Mouse (Mus musculus) stomach, embryonic 16.5 days (tissue): ENCODE measurements at regions not wholly inside any gene's neighbourhood (a gene's known extent, or its start where the extent isn't known, plus 50 kb on each side); places are given as distances from the start of the nearest gene placed in this dataset.
A peak's percentile ranks its signal among the peaks of the same experiment; 100 is the strongest.

Experiments
- ATAC-seq: fragments of 200-750 bp; cut with Nextera tagmentation; 2 replicates; pipeline ENCODE4 v1.8.0; 2017; ENCODE audit warnings: moderate number of reproducible peaks, moderate TSS enrichment; ENCODE audit not compliant: insufficient read depth, low FRiP score
- H3K27ac ChIP-seq: fragments of 300-500 bp; sonication (generic); 2 replicates; pipeline ENCODE4 v1.5.1; 2014; ENCODE audit warnings: low read length
- H3K27me3 ChIP-seq: fragments of 300-500 bp; sonication (generic); 2 replicates; pipeline ENCODE4 v1.6.1; 2014; ENCODE audit warnings: low read length, control low read depth, mixed read lengths; ENCODE audit not compliant: control insufficient read depth, insufficient read depth
- H3K36me3 ChIP-seq: fragments of 300-500 bp; sonication (generic); 2 replicates; pipeline ENCODE4 v1.6.1; 2014; ENCODE audit warnings: low read length; ENCODE audit not compliant: control insufficient read depth, insufficient read depth
- H3K4me1 ChIP-seq: fragments of 300-500 bp; sonication (generic); 2 replicates; pipeline ENCODE4 v1.6.1; 2014; ENCODE audit warnings: low read length, control low read depth, mixed read lengths; ENCODE audit not compliant: control insufficient read depth, insufficient read depth
- H3K4me2 ChIP-seq: fragments of 300-500 bp; sonication (generic); 2 replicates; pipeline ENCODE4 v1.6.1; 2014; ENCODE audit warnings: low read depth, low read length, mixed read lengths
- H3K4me3 ChIP-seq: fragments of 300-500 bp; sonication (generic); replicated peaks from 2 replicates; pipeline ENCODE4 v1.5.1; 2014; ENCODE audit warnings: mild to moderate bottlenecking, low read length
- H3K9ac ChIP-seq: fragments of 300-500 bp; sonication (generic); 2 replicates; pipeline ENCODE4 v1.6.1; 2014; ENCODE audit warnings: low read length
- H3K9me3 ChIP-seq: fragments of 300-500 bp; sonication (generic); replicated peaks from 2 replicates; pipeline ENCODE4 v1.6.1; 2016; ENCODE audit warnings: low read length, control low read depth; ENCODE audit not compliant: control insufficient read depth
- WGBS: fragments of 180-500 bp; shearing (Covaris S2); extraction: QIAGEN DNeasy Blood & Tissue Kit; methylation state at CpG from one replicate; pipeline ENCODE4 v1.1.7; 2014; 5-methylcytosine and 5-hydroxymethylcytosine counted together

DNA sequence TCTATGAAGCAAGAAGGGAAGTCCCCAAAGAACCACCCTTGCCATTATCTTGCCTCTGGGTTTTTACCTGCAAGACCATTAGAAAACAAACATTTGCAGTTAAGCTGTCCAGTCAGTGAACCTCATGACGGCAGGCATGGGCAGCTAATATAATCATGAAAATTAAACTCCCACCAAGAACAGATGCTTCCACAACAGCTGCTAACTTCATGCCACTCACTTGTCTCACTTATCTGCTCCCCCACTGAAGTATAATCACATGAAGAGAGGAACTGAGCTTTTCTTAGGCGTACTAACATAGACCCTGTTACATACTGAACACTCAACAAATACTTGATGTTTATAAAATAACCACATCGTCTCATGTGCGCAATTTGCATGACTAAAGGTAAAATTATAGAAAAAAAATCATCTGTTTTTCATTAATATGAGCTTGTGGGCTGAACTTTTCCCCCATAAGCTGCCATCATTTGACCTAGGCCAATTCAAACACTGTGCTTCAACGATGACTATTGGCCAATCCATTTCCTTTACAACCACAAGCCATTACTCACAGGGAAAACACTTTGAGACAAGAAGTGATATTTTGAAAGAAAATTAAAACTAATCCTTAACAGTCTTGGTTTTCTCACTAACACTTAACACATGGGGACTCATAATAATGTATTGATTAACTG, 267.1 kb downstream of the Nuf2 start:
- H3K27ac ChIP-seq = no peak overlapping the region
- no peaks in the 10 kb centered on the region for H3K27me3 ChIP-seq
- H3K4me1 ChIP-seq = no peaks in the 10 kb centered on the region
- no peak overlapping the region for H3K4me3 ChIP-seq
- no peak overlapping the region for H3K4me2 ChIP-seq
- H3K9me3 ChIP-seq = no peaks in the 10 kb centered on the region
- H3K36me3 ChIP-seq = no peaks in the 10 kb centered on the region
- H3K9ac ChIP-seq = no peak overlapping the region
- no peak for ATAC-seq
- 78% methylated on average over 5 of the region's 5 CpGs for WGBS

DNA sequence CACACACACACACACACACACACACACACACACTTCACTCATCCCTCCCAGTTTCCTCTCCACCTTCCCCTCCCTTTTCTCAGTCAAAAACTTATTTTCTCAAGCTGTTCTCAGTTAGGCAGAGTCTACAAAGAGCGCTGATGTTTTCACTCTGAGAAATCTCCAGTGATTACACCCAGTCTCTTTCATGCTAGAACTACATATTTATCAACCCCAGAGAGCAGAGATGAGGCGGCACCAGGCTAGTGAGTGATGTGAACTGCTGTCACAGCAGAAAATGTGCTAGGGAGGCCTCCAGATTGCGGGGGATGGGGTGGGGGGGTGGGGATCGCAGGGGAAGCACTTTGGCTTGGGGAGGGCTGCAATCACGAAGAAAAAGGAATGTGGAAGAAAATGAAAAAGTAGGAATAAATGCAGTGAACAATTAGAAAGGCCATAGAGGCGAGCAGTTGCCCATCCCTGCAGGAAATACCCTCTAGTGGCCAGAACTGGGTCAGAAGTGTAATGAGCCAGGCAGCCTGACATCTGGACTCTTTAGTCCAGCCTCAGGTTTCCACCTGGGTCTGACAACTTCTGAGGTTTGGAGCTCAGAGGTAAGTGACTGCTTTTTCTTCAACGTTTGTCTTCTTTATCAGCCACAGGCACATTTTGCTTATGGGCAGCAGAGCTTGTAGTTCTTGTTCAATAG, 276.9 kb downstream of the Nuf2 start:
- no peak overlapping the region for H3K4me2 ChIP-seq
- ATAC-seq = no peak

DNA sequence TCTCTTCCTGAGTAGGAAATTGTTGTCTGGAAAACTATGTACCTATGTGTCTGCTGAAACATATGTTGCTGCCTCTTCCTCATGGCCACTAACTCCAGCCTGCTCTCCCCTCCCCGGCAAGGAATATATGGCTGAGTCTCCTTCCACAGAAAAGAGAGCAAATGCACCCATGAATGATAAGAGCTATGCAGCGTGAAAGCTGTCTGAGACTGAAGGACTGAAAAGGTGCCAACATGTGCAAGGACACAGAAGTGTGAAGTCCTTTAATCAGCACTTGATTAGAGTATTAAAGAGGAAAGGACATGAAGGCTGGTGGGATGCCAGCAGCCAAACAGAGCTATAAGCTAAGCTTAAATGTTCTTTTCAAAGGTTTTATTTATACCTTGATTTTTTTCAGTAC, 279.1 kb downstream of the Nuf2 start:
- Histone ChIP-seq H3K9me3 (no peaks in the 10 kb centered on the region), H3K36me3 (no peaks in the 10 kb centered on the region), H3K4me3 (no peak overlapping the region), H3K27me3 (no peaks in the 10 kb centered on the region), H3K4me2 (no peak overlapping the region), H3K9ac (no peak overlapping the region), H3K27ac (no peak overlapping the region), H3K4me1 (no peaks in the 10 kb centered on the region)
- WGBS = 67% methylated on average over 2 of the region's 2 CpGs
- ATAC-seq = no peak

More for the DNA sequence above, 276.9 kb downstream of the Nuf2 start:
- H3K9ac ChIP-seq = no peak overlapping the region
- no peaks in the 10 kb centered on the region for H3K27me3 ChIP-seq
- H3K36me3 ChIP-seq = no peaks in the 10 kb centered on the region
- H3K27ac ChIP-seq = no peak overlapping the region
- no peaks in the 10 kb centered on the region for H3K9me3 ChIP-seq
- no peaks in the 10 kb centered on the region for H3K4me1 ChIP-seq
- 33% methylated on average over 7 of the region's 7 CpGs for WGBS
- H3K4me3 ChIP-seq = no peak overlapping the region

DNA sequence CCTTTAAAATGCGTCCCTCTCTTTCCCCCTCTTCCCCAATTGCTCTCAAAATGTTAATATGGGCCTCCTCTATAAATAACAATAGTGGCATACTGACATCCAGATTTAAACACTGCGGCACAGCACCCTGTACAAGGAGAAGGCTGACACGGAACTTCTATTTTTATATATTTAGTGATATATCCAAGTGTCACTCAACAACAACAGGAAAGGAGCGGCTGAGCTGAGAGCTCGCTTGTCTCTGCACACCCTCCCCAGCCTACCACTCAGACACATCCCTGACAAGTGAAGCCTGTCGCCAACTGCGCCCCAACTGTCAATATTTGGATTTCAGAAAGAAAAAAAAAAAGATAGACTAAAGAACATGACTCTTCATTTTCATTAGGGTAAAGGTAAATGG, 282.2 kb downstream of the Nuf2 start:
- H3K27ac ChIP-seq = no peak overlapping the region
- no peak overlapping the region for H3K9ac ChIP-seq
- no peak for ATAC-seq
- no peaks in the 10 kb centered on the region for H3K9me3 ChIP-seq
- no peaks in the 10 kb centered on the region for H3K27me3 ChIP-seq
- no peak overlapping the region for H3K4me2 ChIP-seq
- H3K36me3 ChIP-seq = no peaks in the 10 kb centered on the region
- no peaks in the 10 kb centered on the region for H3K4me1 ChIP-seq
- WGBS = 72% methylated on average over 7 of the region's 7 CpGs
- no peak overlapping the region for H3K4me3 ChIP-seq

DNA sequence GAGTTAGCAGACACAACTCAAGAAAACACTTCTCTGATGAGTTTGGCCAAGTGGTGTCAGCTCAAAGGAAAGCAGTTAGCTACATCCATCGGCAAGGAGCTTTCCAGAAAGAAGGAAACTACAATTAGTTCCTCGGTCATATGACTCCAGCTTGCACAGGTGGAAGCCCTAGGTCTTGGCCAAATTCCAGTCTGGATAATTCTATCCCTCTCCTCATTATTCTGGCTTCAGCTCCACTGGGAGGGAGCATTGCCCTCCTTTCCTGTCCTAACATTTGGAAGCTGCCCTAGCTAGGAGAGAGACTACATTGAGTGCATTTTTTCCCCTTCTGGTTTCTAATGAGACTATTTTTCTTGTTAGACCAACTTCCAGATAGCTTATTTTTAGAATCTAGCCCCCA, 290.9 kb downstream of the Nuf2 start:
- 0 out of 2 replicates have a peak, but pooled peaks cover 4% of the 10 kb centered on the region for H3K27me3 ChIP-seq
- no peaks in the 10 kb centered on the region for H3K36me3 ChIP-seq
- no peak for ATAC-seq
- H3K27ac ChIP-seq = no peak overlapping the region
- 65% methylated on average over 2 of the region's 2 CpGs for WGBS
- H3K4me1 ChIP-seq = no peaks in the 10 kb centered on the region
- no peak overlapping the region for H3K4me3 ChIP-seq
- H3K9me3 ChIP-seq = no peaks in the 10 kb centered on the region
- H3K4me2 ChIP-seq = no peak overlapping the region
- H3K9ac ChIP-seq = no peak overlapping the region

DNA sequence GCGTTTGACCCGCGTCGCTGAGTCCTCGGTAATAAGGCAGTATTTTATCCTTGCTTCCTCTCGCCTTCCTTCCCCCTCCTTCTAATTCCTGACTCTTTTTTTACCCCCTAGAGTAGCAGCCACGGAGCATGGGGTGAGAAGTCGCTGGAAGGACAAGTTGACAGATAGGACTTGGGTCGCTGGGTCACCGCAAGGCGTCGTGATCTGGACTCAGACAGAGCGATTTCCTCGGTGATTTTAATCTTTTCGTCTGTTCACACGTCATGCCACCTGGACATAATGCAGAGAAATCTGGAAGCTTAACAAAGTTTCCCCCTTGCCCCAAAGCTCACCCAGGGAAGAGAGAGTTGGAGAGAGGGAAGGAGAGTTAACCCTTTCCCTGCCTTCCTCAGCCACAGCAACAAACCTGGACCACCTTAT, 292.6 kb downstream of the Nuf2 start:
- Histone ChIP-seq H3K9me3 (no peaks in the 10 kb centered on the region), H3K27me3 (0 out of 2 replicates have a peak, but pooled peaks cover 4% of the 10 kb centered on the region), H3K36me3 (no peaks in the 10 kb centered on the region), H3K4me2 (peak overlapping the region; percentile 18; the same call in 1 of the 2 replicates), H3K27ac (no peak overlapping the region), H3K9ac (no peak overlapping the region), H3K4me3 (no peak overlapping the region), H3K4me1 (no peaks in the 10 kb centered on the region)
- ATAC-seq = no peak
- 4% methylated on average over 16 of the region's 16 CpGs for whole genome bisulfite sequencing

DNA sequence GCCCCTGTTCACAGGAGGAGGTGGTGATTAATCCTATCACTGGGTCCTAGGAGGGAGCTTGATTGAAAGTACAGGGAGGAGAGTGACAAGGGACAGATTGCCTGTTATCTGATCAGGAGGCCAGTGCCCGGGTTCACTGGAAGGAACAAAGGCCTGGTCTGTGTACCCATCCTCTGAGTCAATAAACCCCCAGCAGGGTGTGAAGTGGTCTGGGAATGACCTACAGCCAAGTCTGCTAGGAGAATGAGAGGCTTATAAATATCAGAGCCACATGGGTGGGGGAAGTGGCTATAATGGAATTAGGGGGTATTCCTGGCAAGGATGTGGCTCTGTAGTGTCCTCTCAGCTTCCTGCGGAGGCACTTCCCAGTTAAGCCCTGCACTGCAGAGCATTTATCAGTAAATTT, 296.0 kb downstream of the Nuf2 start:
- Histone ChIP-seq H3K9ac (no peak overlapping the region), H3K4me2 (no peak overlapping the region), H3K4me3 (no peak overlapping the region), H3K27ac (no peak overlapping the region), H3K4me1 (no peaks in the 10 kb centered on the region), H3K27me3 (0 out of 2 replicates have a peak, but pooled peaks cover 4% of the 10 kb centered on the region), H3K36me3 (no peaks in the 10 kb centered on the region), H3K9me3 (no peaks in the 10 kb centered on the region)
- WGBS = 45% methylated on average over 2 of the region's 2 CpGs
- peak; percentile 17; the same call in 1 of the 2 replicates for ATAC-seq

DNA sequence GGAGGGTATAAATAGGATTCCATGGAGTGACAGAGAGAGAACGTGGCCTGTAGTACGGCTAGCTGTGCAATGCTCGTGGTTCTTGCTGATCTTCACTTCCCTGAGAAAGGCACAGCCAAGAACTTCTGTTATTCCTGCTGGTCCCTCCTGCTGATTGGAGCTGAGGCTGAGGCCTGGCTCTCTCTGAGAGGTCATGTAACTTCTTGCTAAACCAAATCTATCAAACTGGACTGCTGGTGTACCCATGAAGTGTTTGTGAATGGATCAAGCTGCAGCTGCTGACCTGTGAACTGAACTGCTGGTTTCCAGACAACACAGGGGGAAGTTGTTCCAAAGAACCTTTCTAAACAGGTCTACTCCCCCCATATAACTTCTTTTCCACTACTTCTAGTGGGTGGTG, 297.9 kb downstream of the Nuf2 start:
- Histone ChIP-seq H3K9me3 (no peaks in the 10 kb centered on the region), H3K27ac (no peak overlapping the region), H3K36me3 (no peaks in the 10 kb centered on the region), H3K27me3 (0 out of 2 replicates have a peak, but pooled peaks cover 4% of the 10 kb centered on the region), H3K4me3 (no peak overlapping the region), H3K4me1 (no peaks in the 10 kb centered on the region), H3K9ac (no peak overlapping the region), H3K4me2 (no peak overlapping the region)
- ATAC-seq = no peak
- 64% methylated on average over 3 of the region's 3 CpGs for WGBS

DNA sequence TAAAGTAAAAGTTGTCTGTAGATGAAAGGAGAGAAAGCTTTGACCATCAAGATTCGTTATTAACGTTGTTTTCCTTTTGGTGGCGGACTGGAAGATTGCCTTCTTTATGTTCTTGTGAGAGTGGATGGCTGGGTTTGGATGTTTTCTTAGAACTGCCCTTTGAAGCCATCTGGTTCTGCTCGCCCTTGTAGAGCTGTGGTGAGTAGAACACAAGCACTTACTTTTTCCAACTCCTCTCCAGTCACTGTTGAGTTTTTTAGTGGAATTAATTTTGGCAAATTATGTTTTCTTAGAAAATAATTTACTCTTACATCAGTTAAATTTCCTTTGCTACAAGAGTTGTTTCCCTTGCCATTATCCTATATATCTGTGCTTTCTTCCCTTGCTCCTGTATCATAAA, 301.2 kb downstream of the Nuf2 start:
- Histone ChIP-seq H3K9me3 (no peaks in the 10 kb centered on the region), H3K9ac (no peak overlapping the region), H3K27me3 (no peaks in the 10 kb centered on the region), H3K4me3 (no peak overlapping the region), H3K27ac (no peak overlapping the region), H3K4me1 (no peaks in the 10 kb centered on the region), H3K4me2 (no peak overlapping the region), H3K36me3 (no peaks in the 10 kb centered on the region)
- no peak for ATAC-seq
- 46% methylated on average over 4 of the region's 4 CpGs for WGBS
